Mouse (Mus musculus) embryonic facial prominence, embryonic 14.5 days (tissue): ENCODE measurements around the gene Gm11042. TPM values are rescaled to one million over a fixed set of nuclear protein-coding genes. Genes with fewer than 3 reads are reported as not detected.

Experiments used
- ATAC-seq: fragments of 200-750 bp; cut with Nextera tagmentation; 2 replicates; pipeline ENCODE4 v1.8.0; 2017; ENCODE audit warnings: low read depth, moderate number of reproducible peaks, moderate TSS enrichment
- DNase-seq: peaks from one replicate; pipeline ENCODE4 v3.0.0-alpha.2; 2015; ENCODE audit warnings: low spot score
- H3K27ac ChIP-seq: fragments of 300-500 bp; sonication (generic); replicated peaks from 2 replicates; pipeline ENCODE4 v1.5.1; 2014; ENCODE audit warnings: low read depth, mild to moderate bottlenecking, low read length, moderate library complexity
- H3K27me3 ChIP-seq: fragments of 300-500 bp; sonication (generic); replicated peaks from 2 replicates; pipeline ENCODE4 v1.6.1; 2014; ENCODE audit warnings: low read length; ENCODE audit not compliant: control insufficient read depth, insufficient read depth
- H3K36me3 ChIP-seq: fragments of 300-500 bp; sonication (generic); 2 replicates; pipeline ENCODE4 v1.6.1; 2014; ENCODE audit warnings: low read length, mixed read lengths; ENCODE audit not compliant: control insufficient read depth, insufficient read depth
- H3K4me1 ChIP-seq: fragments of 300-500 bp; sonication (generic); 2 replicates; pipeline ENCODE4 v1.6.1; 2014; ENCODE audit warnings: antibody characterized with exemption, low read length; ENCODE audit not compliant: control insufficient read depth, insufficient read depth
- H3K4me2 ChIP-seq: fragments of 300-500 bp; sonication (generic); 2 replicates; pipeline ENCODE4 v1.6.1; 2014; ENCODE audit warnings: low read depth, mild to moderate bottlenecking, low read length, moderate library complexity, mixed read lengths
- H3K4me3 ChIP-seq: fragments of 300-500 bp; sonication (generic); 2 replicates; pipeline ENCODE4 v1.5.1; 2014; ENCODE audit warnings: low read depth, mild to moderate bottlenecking, low read length
- H3K9ac ChIP-seq: fragments of 300-500 bp; sonication (generic); 2 replicates; pipeline ENCODE4 v1.6.1; 2014; ENCODE audit warnings: low read depth, mild to moderate bottlenecking, low read length, moderate library complexity, mixed read lengths
- H3K9me3 ChIP-seq: fragments of 300-500 bp; sonication (generic); 2 replicates; pipeline ENCODE4 v1.6.1; 2016; ENCODE audit warnings: low read length; ENCODE audit not compliant: control insufficient read depth
- WGBS: fragments of 180-500 bp; shearing (Covaris S2); extraction: QIAGEN DNeasy Blood & Tissue Kit; methylation state at CpG from one replicate; pipeline ENCODE4 v1.1.7; 2014; 5-methylcytosine and 5-hydroxymethylcytosine counted together
- polyA plus RNA-seq: library from polyadenylated mRNA; unstranded; fragments of >200 nt; fragmentation: Nextera tagmentation; extraction: Ambion mirVana; gene quantifications from 2 replicates; pipeline ENCODE4 v1.2.1, GENCODE M21; 2014

Gm11042 gene
- polyA plus RNA-seq, 1 experiment from 2014 or later, result not detected

DNA sequence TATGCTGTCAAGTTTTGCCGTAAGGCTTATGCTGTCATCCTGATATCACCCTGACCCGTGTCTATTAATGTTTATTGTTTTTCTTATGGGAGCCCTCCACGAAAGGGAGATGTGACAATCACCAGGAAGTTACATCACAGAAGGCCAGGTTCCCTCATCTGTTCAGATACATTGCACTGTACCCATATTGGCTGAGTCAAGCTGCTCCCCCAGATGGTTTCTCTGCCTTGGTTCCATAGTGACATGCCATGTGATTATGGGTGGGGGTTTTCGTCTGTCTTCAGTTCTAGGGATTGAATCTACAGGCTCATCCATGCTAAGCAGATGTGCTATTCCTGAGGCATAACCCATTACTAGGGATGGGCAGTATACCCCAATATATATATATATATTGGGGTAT is 34.8 kb downstream of the Gm11042 start:
- ATAC-seq, result no peak

DNA sequence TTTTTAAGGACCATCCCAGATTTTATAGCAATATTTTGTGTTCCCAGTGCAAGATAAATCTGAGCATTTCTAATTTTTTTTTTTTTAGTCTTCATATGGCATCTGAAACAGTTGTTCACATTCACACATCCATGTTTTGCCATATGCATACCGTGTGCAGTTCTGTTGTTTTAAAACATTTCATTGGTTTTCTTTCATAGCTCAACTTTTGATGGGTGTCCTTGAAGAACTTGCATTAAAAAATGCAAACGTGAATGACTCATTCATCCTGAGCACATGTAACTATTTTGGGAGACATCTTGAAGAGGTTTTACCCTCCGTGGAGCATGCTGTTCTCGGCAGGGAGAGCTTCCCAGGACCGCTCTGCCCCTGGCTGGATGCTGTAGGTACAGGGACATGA is 38.9 kb downstream of the Gm11042 start:
- no peak overlapping the region for H3K27ac ChIP-seq
- H3K4me1 ChIP-seq, result no peaks in the 10 kb centered on the region
- H3K4me3 ChIP-seq, result no peak overlapping the region
- DNase-seq (no peak), ATAC-seq (no peak)
- 69% methylated on average over 5 of the region's 5 CpGs for WGBS
- no peak overlapping the region for H3K4me2 ChIP-seq
- no peaks in the 10 kb centered on the region for H3K9me3 ChIP-seq
- H3K9ac ChIP-seq, result no peak overlapping the region
- H3K36me3 ChIP-seq, result no peaks in the 10 kb centered on the region
- no peaks in the 10 kb centered on the region for H3K27me3 ChIP-seq

More for the DNA sequence above, 34.8 kb downstream of the Gm11042 start:
- Histone ChIP-seq H3K27me3 (peaks cover 15% of the 10 kb centered on the region; the same call in 1 of the 2 replicates), H3K36me3 (no peaks in the 10 kb centered on the region), H3K4me1 (peaks cover 5% of the 10 kb centered on the region), H3K9me3 (no peaks in the 10 kb centered on the region), H3K27ac (no peak overlapping the region), H3K4me2 (no peak overlapping the region), H3K9ac (no peak overlapping the region), H3K4me3 (no peak overlapping the region)
- no peak for DNase-seq
- 81% methylated on average over 4 of the region's 4 CpGs for WGBS

DNA sequence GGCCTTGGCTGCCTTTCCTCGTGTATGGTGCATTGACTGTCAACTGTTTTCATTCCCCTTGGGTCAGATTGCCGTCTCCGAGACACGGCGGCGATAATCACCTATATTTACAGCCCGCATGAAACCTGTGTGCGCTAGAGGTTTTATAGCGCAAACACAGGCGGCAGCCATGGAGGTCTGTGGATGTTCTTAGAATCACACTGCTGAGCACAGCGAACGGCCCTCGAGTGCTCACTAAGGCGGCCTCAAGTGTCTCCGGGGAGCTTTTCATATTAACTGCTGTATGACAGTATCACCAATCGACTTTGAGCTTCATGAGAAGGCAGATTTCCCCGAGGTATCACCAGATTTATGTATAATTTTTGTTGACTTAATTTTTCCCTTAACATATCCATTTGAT is 43.6 kb downstream of the Gm11042 start:
- DNase-seq, result no peak
- WGBS, result 89% methylated on average over 17 of the region's 17 CpGs

DNA sequence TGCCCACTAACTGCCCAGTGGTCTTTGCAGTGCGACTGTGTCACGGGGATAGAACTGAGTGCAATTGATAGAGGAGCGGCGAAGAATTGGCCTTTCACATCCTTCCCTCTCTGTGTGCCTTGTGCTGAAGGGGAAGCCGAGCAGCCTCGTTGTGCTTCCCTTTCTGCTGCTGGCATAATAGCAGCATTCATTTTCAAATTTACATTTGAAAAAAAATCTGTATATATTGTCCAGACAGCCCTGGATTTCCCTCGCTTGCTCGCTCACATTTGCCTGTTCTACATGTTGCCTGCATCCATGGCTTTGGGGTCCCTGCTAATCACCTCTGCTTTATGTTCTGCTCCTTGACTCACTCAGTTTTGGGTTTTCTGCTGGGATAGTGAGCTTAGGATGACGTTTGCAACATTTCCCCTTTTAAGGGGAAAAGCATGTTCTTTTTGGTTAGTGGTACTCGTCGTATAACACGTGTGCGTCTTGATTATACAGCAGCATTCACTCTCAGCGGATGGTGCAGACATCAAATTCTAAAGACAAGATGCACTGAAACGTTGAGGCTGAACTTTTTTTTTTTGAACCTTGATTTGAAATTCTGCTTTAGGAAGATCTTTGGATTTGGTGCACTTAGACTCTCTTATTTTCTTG is 47.4 kb downstream of the Gm11042 start:
- no peaks in the 10 kb centered on the region for H3K27me3 ChIP-seq
- no peaks in the 10 kb centered on the region for H3K36me3 ChIP-seq
- no peak overlapping the region for H3K27ac ChIP-seq
- H3K9me3 ChIP-seq, result no peaks in the 10 kb centered on the region
- no peak for ATAC-seq
- no peak overlapping the region for H3K4me3 ChIP-seq
- WGBS, result 84% methylated on average over 15 of the region's 15 CpGs
- H3K4me1 ChIP-seq, result no peaks in the 10 kb centered on the region
- no peak overlapping the region for H3K4me2 ChIP-seq
- DNase-seq, result no peak
- H3K9ac ChIP-seq, result no peak overlapping the region

More for the DNA sequence above, 43.6 kb downstream of the Gm11042 start:
- no peak overlapping the region for H3K27ac ChIP-seq
- H3K9ac ChIP-seq, result no peak overlapping the region
- no peaks in the 10 kb centered on the region for H3K4me1 ChIP-seq
- no peaks in the 10 kb centered on the region for H3K36me3 ChIP-seq
- ATAC-seq, result no peak
- no peak overlapping the region for H3K4me2 ChIP-seq
- H3K27me3 ChIP-seq, result no peaks in the 10 kb centered on the region
- no peaks in the 10 kb centered on the region for H3K9me3 ChIP-seq
- H3K4me3 ChIP-seq, result no peak overlapping the region

DNA sequence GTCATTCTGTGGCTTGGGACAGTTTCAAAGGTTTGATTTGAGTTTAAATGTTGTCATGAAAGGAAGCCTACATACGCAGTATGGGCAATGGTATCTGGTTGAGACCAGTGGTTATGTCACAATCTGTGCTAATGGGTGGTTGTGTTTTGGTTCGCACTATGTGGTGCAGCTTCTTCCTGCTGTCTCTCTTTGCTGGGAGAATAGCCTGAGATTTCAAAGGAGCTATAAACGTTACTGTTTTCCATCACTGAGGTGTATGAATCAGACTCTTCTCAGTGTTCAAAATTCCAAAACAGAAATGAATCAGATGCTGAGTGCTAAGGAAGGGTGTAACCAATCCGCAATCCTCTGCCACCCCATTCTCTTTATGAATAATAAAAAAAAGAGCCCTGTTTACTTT is 49.1 kb downstream of the Gm11042 start:
- H3K4me2 ChIP-seq, result no peak overlapping the region
- no peak overlapping the region for H3K27ac ChIP-seq
- H3K4me3 ChIP-seq, result no peak overlapping the region
- no peak overlapping the region for H3K9ac ChIP-seq
- 85% methylated on average over 4 of the region's 4 CpGs for WGBS
- ATAC-seq (no peak), DNase-seq (no peak)
- no peaks in the 10 kb centered on the region for H3K36me3 ChIP-seq
- H3K4me1 ChIP-seq, result no peaks in the 10 kb centered on the region
- no peaks in the 10 kb centered on the region for H3K9me3 ChIP-seq
- H3K27me3 ChIP-seq, result no peaks in the 10 kb centered on the region
